Mouse (Mus musculus) right cerebral cortex, adult 2 months (tissue): ENCODE data around the gene Stk11.

Experiments
- DNase-seq, 2 experiments: peaks; one replicate each; pipeline ENCODE4 v3.0.0; 2021 to 2022; ENCODE audit warnings: low spot score in 2 of 2

The Stk11 gene

GRCm38 (mm10) chr10:80115290-80115943 is at the start of gene Stk11:
TSS of gene Stk11 (plus strand) at chr10:80115803.
- peak; percentile 100 for DNase-seq

- no peak for DNase-seq
Observed at GRCm38 (mm10) chr10:80069251-80069650, 46.4 kb upstream of the Stk11 start.

GRCm38 (mm10) chr10:80069948-80070450 is 45.6 kb upstream of the Stk11 start:
- DNase-seq, result no peak

GRCm38 (mm10) chr10:80070837-80071515 is 44.6 kb upstream of the Stk11 start:
- peak; percentile 73 to 74 for DNase-seq

- no peak for DNase-seq
Observed at GRCm38 (mm10) chr10:80071516-80071900, 44.1 kb upstream of the Stk11 start.

GRCm38 (mm10) chr10:80072623-80073489 is 42.7 kb upstream of the Stk11 start:
- DNase-seq, result no peak

- DNase-seq, result peak; percentile 31 to 49
Observed at GRCm38 (mm10) chr10:80074813-80075601, 40.6 kb upstream of the Stk11 start.

- DNase-seq, result no peak
Observed at GRCm38 (mm10) chr10:80075924-80076323, 39.7 kb upstream of the Stk11 start.

- DNase-seq, result no peak
Observed at GRCm38 (mm10) chr10:80076386-80076785, 39.2 kb upstream of the Stk11 start.

GRCm38 (mm10) chr10:80077312-80077711 is 38.3 kb upstream of the Stk11 start:
- DNase-seq, result no peak

GRCm38 (mm10) chr10:80078366-80078765 is 37.2 kb upstream of the Stk11 start:
- DNase-seq, result no peak

- DNase-seq, result no peak
Observed at GRCm38 (mm10) chr10:80080396-80081070, 35.1 kb upstream of the Stk11 start.

- no peak for DNase-seq
Observed at GRCm38 (mm10) chr10:80081075-80081474, 34.5 kb upstream of the Stk11 start.

GRCm38 (mm10) chr10:80084817-80085487 is 30.7 kb upstream of the Stk11 start:
- peak; percentile 37 to 48 for DNase-seq

GRCm38 (mm10) chr10:80086847-80087246 is 28.8 kb upstream of the Stk11 start:
- DNase-seq, result no peak

- no peak for DNase-seq
Observed at GRCm38 (mm10) chr10:80087483-80087882, 28.1 kb upstream of the Stk11 start.

GRCm38 (mm10) chr10:80089146-80089545 is 26.5 kb upstream of the Stk11 start:
- no peak for DNase-seq

- DNase-seq, result no peak
Observed at GRCm38 (mm10) chr10:80091527-80091926, 24.1 kb upstream of the Stk11 start.

- DNase-seq, result no peak
Observed at GRCm38 (mm10) chr10:80092690-80093089, 22.9 kb upstream of the Stk11 start.

GRCm38 (mm10) chr10:80094085-80094484 is 21.5 kb upstream of the Stk11 start:
- no peak for DNase-seq
